Mouse (Mus musculus): ENCODE results near the gene Hes3.

DNA sequence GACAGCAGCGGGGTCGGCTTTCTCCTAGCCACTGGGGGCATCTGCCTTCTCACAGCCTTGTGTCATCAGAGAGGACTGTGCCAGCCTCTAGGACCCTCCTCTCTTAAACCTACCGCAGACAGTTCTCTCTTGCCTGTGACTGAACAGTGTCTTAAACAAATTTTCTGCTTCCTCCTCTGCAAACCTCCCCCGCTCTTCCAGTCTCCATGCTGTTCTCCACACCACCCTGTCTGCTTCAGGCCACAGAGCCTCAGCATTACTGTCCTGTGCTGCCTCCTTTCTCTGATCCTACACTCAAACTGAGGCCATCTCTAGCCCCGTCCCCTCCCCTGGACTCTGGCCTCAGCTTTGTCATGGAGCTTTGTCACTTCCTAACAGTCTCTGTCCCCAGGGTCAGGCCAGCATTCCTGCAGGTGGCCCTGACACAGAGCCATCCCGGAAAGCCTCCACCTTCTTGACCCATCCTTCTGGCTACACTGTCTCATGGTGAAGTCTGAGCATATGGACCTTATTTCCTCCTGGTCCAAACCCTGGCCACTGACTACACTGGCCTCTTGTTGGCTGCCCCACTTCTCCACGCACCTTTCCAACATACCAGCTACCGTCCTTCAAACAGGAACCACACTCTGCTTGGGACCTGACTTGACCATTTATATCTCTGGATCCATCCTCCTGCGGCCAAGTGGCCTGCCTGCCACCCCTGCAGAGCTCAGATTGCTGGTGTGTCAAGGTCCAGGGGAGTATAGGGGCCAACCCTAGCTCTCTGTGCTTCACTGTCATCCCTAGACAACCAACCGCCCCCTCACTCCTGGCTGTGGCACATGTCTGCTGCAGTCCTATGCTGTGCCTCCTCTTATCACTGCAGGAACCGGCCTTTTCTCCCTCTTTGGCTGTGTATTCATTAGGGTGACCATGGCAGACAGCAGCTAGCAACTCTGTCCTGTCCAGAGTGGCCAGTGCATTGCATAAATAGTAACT is 46.6 kb downstream of the Hes3 start:
- no peak for TF ChIP-seq CTCF (IDR thresholded peaks at IDR 0.05; ENCODE audit: low read depth, low read length)
- TF ChIP-seq POLR2A (IDR thresholded peaks at IDR 0.05; ENCODE audit: borderline replicate concordance, low read depth, low read length) = no peak
